Mouse (Mus musculus): ENCODE results near the gene Dll4.

- TF ChIP-seq EP300 (IDR thresholded peaks at IDR 0.05; ENCODE audit: low read depth) (no peak), CTCF (IDR thresholded peaks at IDR 0.05; ENCODE audit: low read depth) (no peak)
These were observed 48.7 kb upstream of the Dll4 start for GRCm38 (mm10) chr2:119276926-119277325.
